Mouse (Mus musculus): ENCODE results near the gene Tmem106c.

Tmem106c gene

GRCm38 (mm10) chr15:98001321-98002112, 37.5 kb downstream of the Tmem106c start:
- no peak for DNase-seq (ENCODE audit: low spot score)

GRCm38 (mm10) chr15:98002113-98002990, 38.4 kb downstream of the Tmem106c start:
- no peak for DNase-seq (ENCODE audit: low spot score)

DNA sequence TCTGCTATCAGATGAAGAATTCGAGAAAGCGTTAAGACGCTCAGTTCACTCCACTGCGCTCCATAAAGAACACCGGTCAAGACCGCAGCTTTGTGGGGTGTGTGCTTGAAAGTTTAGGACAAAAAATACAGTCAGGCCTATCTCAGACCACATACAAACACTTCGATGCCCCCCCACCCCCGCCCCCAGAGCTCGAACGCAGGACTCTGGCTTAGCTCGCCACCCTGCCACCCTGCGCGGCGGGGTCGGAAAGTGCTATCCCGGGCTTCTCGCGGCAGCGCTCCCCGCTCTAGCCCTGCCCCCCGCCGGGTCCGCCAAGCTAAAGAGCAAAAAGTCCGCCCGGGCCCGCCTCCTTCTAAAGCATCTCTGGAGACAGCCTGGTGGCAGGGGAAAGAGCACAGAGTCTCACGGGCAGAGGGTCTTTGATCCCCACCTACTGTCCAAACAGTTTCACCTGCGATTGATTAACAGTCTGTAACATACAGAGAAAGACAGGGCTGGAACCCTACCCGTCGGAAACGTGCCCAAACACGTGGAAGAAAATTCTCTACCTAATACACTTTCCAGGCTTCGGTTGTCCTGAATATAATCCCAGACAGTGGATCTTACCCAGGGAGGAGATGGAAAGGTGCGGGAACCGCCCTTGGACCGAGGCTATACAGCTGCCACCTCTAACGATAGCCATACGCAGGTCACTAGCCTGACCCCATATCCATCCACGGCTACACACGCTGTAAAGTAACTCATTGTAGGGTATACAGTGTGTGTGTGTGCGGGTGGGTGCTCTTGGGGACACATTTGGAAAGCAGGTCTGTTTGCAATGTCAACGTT, 39.2 kb downstream of the Tmem106c start:
- DNase-seq (ENCODE audit: low spot score): peak; percentile 26

DNA sequence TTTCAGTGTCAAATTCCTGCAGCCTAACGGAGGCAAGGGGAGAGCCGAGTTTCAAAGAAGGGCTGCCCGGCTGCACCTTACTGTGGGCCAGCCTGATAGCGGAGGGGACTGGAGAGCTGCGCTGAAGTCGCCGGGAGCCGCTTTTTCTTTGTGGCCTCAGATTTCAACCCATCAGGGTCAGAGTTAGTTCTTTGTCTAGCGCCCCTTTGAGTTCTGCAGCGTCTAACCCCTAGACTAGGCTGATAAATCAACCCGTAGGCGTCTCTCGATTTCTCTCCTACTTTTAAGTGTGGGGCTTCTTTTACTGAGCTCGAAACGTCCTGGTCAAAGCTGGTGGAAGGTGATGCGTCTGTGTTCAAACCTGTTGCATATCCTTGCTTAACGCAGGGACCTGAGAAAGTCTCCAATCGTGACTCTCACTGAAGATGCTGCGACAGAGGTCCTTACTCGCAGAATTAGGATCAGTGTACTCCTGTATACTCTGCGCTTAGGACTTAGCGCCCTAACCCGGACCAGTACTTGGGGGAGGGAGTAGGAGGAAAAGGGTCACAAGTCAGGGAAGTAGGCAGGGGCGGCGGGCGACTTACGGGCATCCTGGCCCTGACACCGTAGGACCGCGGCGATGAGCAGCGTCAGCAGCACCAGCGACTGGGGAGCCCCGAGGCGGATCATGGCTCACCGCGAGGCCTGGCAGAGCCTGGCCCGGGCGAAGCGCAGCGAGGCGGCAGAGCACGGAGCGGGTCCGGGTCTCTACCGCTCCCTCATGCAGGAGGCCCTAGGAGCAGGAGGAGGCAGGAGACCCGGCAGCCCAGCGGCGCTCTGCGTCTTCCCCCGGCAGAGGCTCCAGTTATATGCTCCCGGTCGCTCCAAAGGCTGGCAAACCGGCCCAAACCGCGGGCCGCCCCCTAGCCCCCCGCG, 40.1 kb downstream of the Tmem106c start, which contains the start of gene Col2a1:
Col2a1 (minus strand) TSS at position 874 of the 918 bp plus-strand sequence.
- no peak for DNase-seq (ENCODE audit: low spot score)

DNA sequence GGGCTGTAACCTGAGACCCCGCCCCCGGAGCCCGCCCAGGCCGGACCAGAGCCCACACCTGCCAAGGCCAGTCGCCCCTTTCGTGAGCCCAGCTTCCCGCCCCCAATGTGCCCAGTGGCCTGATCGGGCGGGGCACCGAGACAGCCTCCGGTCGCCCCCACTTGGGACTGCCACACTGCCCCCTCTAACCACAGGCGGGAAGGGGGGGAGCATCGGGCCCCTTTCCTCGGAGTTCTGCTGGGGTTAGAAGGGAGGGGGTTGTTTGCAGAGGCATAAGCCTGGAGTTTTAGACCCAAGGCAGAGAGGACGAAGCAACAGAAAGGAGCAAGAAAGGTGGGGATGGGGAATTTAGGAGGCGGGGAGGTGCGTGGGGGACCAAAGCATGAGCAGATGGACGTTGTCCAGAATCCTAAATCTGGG, 40.8 kb downstream of the Tmem106c start:
- DNase-seq (ENCODE audit: low spot score): no peak

- no peak for DNase-seq (ENCODE audit: low spot score)
Measured at GRCm38 (mm10) chr15:98005181-98005580, 41.2 kb downstream of the Tmem106c start.

- DNase-seq (ENCODE audit: low spot score): no peak
Measured at GRCm38 (mm10) chr15:98012810-98013209, 48.8 kb downstream of the Tmem106c start.

DNA sequence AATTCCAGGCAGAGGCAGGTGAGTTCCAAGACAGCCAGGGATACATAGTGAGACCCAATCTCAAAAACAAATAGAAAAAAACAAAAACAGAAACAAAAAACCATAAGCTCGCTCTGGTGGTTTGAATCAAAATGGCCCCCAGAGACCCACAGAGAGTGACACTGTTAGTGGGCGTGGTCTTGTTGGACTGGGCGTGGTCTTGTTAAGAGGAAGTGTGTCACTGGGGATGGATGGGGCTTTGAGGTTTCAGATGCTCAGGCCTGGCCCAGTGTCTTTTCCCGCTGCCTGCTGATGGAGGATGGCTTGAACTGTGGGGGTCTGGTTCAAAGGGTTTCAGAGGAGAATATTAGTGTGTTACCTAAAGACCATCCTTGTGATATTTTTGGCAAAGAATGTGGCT, 53.9 kb downstream of the Tmem106c start:
- DNase-seq (ENCODE audit: low spot score): no peak

GRCm38 (mm10) chr15:98019047-98019446, 55.0 kb downstream of the Tmem106c start:
- DNase-seq (ENCODE audit: low spot score): no peak
